Mouse (Mus musculus) embryonic fibroblast, embryonic 13.5 days (primary cell): ENCODE data around the gene Abcg5.

Source experiments
- CTCF ChIP-seq: IDR thresholded peaks from 2 replicates; pipeline ENCODE4 v1.5.1; 2011; ENCODE audit warnings: mild to moderate bottlenecking, control low read depth, low read length, moderate library complexity, borderline replicate concordance; ENCODE audit not compliant: insufficient read depth
- POLR2A ChIP-seq: IDR thresholded peaks from 2 replicates; pipeline ENCODE4 v1.6.1; 2011; ENCODE audit warnings: low read depth, mild to moderate bottlenecking, control low read depth, low read length, moderate library complexity

- TF ChIP-seq CTCF (no peak), POLR2A (no peak)
Measured at GRCm38 (mm10) chr17:84687994-84688393, 5.2 kb upstream of the Abcg5 start.
